22 mouse cellular contexts compared by ENCODE assay signal in genomic region chr13:111994862-111995490, GRCm38 (mm10).
DNase-seq lines count a peak whose midpoint lies in the region; ATAC-seq and TF ChIP-seq lines count a peak whose summit lies in the region.
"Had no signal": no experiment of that assay in that cellular context is flagged by ENCODE, and none has a peak within 500 bp of the region (broad histone marks: within the 10 kb centered on the region; RNA-seq: fewer than 3 reads in every experiment).

No protein-coding gene starts in this region.

- TF ChIP-seq POLR2A in thymus, adult 2 months (IDR thresholded peaks at IDR 0.05; ENCODE audit: control insufficient read depth, extremely low read depth, insufficient read depth, low read length, poor library complexity): no peak

- ATAC-seq in forebrain, embryonic 12.5 days (ENCODE audit: low FRiP score): no peak
- ATAC-seq: activated CD4-positive, CD25-positive, alpha-beta regulatory T cell, adult 4 months; forebrain, embryonic 15.5 days; hindbrain, embryonic 16.5 days; intestine, embryonic 15.5 days had no signal

- 74% methylated on average over 5 of the region's 5 CpGs for WGBS in thymus, adult 2 months
- 87% methylated on average over 5 of the region's 5 CpGs for WGBS in forebrain, embryonic 12.5 days

- H3K9me3 ChIP-seq in forebrain, embryonic 12.5 days: no peaks in the 10 kb centered on the region
- H3K9me3 ChIP-seq: embryonic facial prominence, embryonic 12.5 days; embryonic facial prominence, embryonic 15.5 days; forebrain, embryonic 15.5 days; hindbrain, embryonic 10.5 days; hindbrain, embryonic 13.5 days; intestine, embryonic 15.5 days had no signal

- no peaks in the 10 kb centered on the region for H3K36me3 ChIP-seq in thymus, adult 2 months (ENCODE audit: control insufficient read depth, insufficient read depth, low read length)
- H3K36me3 ChIP-seq in forebrain, embryonic 12.5 days (replicated peaks): no peaks in the 10 kb centered on the region
- H3K36me3 ChIP-seq: embryonic facial prominence, embryonic 12.5 days; embryonic facial prominence, embryonic 15.5 days; forebrain, embryonic 15.5 days; hindbrain, embryonic 10.5 days; hindbrain, embryonic 13.5 days; intestine, embryonic 15.5 days had no signal

- peak overlapping the region; percentile 78 for H3K27ac ChIP-seq in thymus, adult 2 months (ENCODE audit: control insufficient read depth, insufficient read depth, low read length)
- no peak overlapping the region for H3K27ac ChIP-seq in forebrain, embryonic 12.5 days
- H3K27ac ChIP-seq: embryonic facial prominence, embryonic 12.5 days; embryonic facial prominence, embryonic 15.5 days; forebrain, embryonic 15.5 days; hindbrain, embryonic 10.5 days; hindbrain, embryonic 13.5 days; intestine, embryonic 15.5 days had no signal

- no peak overlapping the region for H3K9ac ChIP-seq in forebrain, embryonic 12.5 days
- H3K9ac ChIP-seq: embryonic facial prominence, embryonic 12.5 days; embryonic facial prominence, embryonic 15.5 days; forebrain, embryonic 15.5 days; hindbrain, embryonic 13.5 days; intestine, embryonic 15.5 days had no signal

- DNase-seq in adrenal gland, adult (ENCODE audit: inconsistent age in 2 of 2, low spot score in 1 of 2): peak; percentile 28 to 60
- no peak for DNase-seq in adrenal gland, adult 18-20 months (ENCODE audit: low spot score in 2 of 2)
- no peak for DNase-seq in thymus, adult 2 months
- no peak for DNase-seq in thymus, postnatal 10 days (ENCODE audit: low spot score in 2 of 2)
- peak; percentile 19 for DNase-seq in naive thymus-derived CD4-positive, alpha-beta T cell, adult 2 months (ENCODE audit: low read depth)
- DNase-seq: adrenal gland, adult 2 months; adrenal gland, postnatal 25 days; cerebellum, adult 18-20 months; cerebellum, adult 9-10 months; gastrocnemius, postnatal 10 days; gastrocnemius, postnatal 36 days; heart, postnatal 36 days had no signal

- H3K4me1 ChIP-seq in thymus, adult 2 months (replicated peaks; ENCODE audit: control insufficient read depth, insufficient read depth, low read length): peaks cover 43% of the 10 kb centered on the region
- H3K4me1 ChIP-seq in forebrain, embryonic 12.5 days: peaks cover 20% of the 10 kb centered on the region
- H3K4me1 ChIP-seq: embryonic facial prominence, embryonic 12.5 days had no signal

- no peaks in the 10 kb centered on the region for H3K27me3 ChIP-seq in thymus, adult 2 months (ENCODE audit: control insufficient read depth, insufficient read depth, low read length)
- H3K27me3 ChIP-seq in forebrain, embryonic 12.5 days: peaks cover 3% of the 10 kb centered on the region; the same call in 1 of the 2 replicates
- H3K27me3 ChIP-seq: embryonic facial prominence, embryonic 12.5 days; embryonic facial prominence, embryonic 15.5 days; forebrain, embryonic 15.5 days; hindbrain, embryonic 13.5 days; intestine, embryonic 15.5 days had no signal

- H3K4me2 ChIP-seq in forebrain, embryonic 12.5 days: no peak overlapping the region
- H3K4me2 ChIP-seq: embryonic facial prominence, embryonic 12.5 days; embryonic facial prominence, embryonic 15.5 days; forebrain, embryonic 15.5 days; heart, embryonic 11.5 days; hindbrain, embryonic 13.5 days; intestine, embryonic 15.5 days had no signal

- no peak for TF ChIP-seq CTCF in thymus, adult 2 months (IDR thresholded peaks at IDR 0.05; ENCODE audit: borderline replicate concordance, control insufficient read depth, extremely low read depth, insufficient read depth, low read length, poor library complexity)

- H3K4me3 ChIP-seq in thymus, adult 2 months (ENCODE audit: control insufficient read depth, insufficient read depth, low read length): no peak overlapping the region
- H3K4me3 ChIP-seq in forebrain, embryonic 12.5 days (replicated peaks): no peak overlapping the region
- H3K4me3 ChIP-seq: embryonic facial prominence, embryonic 12.5 days; embryonic facial prominence, embryonic 15.5 days; forebrain, embryonic 15.5 days; hindbrain, embryonic 10.5 days; hindbrain, embryonic 13.5 days; intestine, embryonic 15.5 days had no signal

Comparison
In these comparisons a context has a peak if more than half of its experiments do, and no peak if none do; other contexts are left out.
1. DNase-seq: peak in adrenal gland, adult (2 of 2) and naive thymus-derived CD4-positive, alpha-beta T cell, adult 2 months (single experiment); none in adrenal gland, adult 18-20 months (0 of 2), thymus, adult 2 months (single experiment) and thymus, postnatal 10 days (0 of 2).